Mouse (Mus musculus): ENCODE measurements around the gene Acly.
A peak's percentile ranks its signal among the peaks of the same experiment; 100 is the strongest.
"Not testable (repeated sequence)": the region's sequence is repeated elsewhere in the genome, so short reads cannot be mapped to it uniquely, and the experiment has no call there.

Gene Acly

DNA sequence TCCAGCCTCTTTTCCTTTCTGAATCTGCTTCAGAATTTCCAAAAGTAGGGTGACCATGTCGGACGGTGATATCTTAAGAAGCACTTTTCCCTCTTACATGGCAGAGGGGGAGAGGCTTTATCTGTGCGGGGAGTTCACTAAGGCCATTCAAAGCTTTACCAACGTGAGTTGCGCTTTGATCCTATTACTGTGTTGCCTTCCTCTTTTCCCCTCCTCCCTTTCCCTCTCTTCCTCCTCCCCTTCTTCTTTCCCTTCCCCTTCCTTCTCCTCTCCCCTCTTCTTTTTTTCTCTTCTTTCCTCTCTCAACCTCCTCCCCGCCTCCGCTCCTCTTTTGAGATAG is 17.9 kb upstream of the Acly start:
- DNase-seq (ENCODE audit: low spot score) = no peak

DNA sequence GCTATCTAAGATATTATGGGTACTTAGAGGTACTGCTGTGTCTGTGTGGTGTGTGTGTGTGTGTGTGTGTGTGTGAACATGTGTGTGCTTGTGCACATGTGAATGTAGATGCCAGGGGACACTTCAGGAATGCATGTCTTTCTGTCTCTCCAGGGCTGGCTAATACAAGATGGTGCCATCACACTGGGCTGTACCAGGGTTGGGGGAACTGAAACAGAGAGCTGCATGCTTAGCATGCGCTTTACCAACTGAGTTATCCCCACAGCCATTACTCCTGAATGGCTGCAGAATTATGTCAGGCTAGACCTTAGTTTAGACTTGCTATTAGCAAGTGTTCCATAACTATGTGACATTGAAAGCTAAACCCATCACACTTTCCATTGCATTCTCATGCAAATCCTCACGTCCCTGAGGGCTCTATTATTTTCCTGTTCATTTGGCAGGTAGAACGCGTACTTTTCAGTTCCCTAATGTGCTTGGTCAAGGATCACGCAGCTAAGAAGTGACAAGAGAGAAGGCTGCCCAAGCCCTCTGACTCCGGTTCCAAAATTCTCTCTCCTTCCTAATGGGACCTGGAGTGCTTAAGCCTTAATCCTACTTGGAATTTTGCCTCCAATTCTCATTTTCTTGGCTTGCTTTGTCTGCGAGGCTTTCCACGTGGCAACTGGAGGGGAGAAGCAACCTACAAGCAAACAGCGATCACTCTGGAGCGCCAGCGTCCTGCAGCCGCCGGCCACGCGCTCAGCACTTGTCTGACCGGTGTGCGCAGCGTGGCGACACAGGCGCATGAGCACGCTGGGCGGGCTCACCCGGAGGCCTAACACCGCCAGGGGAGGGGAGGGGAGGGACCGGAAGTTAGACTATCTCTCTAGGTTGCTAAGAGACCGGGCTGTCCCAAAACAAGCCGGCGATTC is 17.3 kb upstream of the Acly start, which contains the start of gene Ttc25:
Ttc25 (plus strand) TSS at position 776 of the 914 bp plus-strand sequence.
- peak; percentile 88 for DNase-seq (ENCODE audit: low spot score)

DNA sequence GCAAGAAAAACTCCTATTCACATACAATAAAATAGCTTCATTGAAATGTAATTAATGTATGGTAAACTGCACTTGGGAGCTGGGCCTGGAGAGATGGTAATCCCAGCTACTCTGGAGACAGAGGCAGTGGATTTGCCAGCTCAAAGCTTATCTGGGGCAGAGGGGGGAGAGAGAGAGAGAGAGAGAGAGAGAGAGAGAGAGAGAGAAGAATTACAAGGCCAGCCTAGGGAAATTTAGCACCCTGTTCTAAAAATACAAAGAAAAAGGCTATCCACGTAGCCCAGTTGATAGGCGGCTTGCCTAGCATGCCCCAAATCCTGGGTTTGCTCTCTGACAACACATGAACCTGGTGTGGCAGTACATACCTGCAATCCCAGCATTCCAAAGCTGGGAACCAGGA is 13.8 kb upstream of the Acly start:
- no peak for DNase-seq (ENCODE audit: low spot score)

DNA sequence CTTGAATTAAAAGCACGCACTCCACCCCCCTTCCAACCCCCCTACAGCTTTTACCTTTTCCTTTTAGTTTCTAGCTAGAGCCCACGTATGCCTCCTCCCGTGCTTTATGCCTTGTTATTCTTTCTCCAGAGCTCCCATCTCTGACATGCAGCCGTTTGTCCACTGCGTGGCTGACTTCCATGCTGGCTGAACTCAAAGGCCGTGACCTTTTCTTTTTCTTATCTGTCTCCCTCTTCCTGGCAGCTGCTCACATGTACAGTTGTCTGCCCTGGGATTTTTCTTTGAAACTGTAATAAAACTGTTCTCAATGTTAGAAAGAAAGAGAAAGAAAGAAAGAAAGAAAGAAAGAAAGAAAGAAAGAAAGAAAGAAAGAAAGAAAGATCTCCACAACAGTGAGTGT is 13.2 kb upstream of the Acly start:
- no peak for DNase-seq (ENCODE audit: low spot score)

DNA sequence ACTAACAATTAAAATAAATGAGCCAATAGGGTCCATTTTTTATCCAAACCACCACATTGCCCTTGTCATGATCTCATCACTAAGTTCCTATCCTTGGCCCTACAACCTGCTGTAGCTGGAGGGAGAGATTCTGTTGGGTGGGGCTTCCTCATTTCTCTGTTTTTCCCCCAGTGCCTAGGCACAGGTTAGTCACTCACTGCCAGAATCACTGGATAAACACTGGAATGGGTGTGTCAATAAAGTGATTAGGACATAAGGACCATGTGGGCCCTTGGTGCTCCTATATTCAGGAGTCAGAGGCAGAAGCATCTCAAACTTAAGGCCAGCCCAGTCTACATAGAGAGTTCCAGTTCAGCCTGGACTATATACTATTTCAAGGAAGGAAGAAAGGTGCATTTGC is 8.7 kb upstream of the Acly start:
- no peak for DNase-seq (ENCODE audit: low spot score)

DNA sequence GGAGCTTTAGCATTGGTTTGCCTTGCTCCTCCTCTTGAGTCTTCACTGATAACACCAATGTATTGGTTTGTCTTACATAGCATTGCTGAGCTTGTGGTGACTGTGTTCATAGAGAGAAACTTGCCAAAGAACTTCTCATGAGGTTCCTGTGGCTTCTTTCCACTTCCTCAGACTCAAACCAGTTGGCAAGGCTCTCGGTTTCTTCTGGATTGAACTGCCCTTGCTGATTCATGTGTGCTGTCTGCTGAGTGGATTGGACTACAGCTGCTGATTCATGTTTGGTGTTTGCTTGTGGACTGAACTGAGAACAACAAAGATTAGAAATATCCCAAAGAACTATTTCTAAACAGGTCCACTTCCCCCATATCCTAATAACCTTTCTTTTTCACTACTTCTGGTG is 8.2 kb upstream of the Acly start:
- DNase-seq (ENCODE audit: low spot score) = no peak

DNA sequence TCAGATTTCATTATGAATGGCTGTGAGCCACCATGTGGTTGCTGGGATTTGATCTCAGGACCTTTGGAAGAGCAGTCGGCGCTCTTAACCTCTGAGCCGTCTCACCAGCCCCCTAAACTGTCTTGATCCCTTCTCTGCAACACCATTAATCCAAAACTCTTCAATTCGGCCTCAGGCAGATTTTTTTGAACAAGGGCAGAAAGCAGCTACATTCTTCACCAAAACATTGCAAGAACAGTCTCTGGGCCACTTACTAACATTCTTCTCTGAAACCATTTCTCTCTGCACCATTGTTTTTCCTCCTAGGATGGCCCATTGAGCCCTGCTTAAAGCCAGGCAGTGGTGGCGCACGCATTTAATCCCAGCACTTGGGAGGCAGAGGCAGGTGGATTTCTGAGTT is 7.0 kb upstream of the Acly start:
- not testable (repeated sequence) for DNase-seq (ENCODE audit: low spot score)

DNA sequence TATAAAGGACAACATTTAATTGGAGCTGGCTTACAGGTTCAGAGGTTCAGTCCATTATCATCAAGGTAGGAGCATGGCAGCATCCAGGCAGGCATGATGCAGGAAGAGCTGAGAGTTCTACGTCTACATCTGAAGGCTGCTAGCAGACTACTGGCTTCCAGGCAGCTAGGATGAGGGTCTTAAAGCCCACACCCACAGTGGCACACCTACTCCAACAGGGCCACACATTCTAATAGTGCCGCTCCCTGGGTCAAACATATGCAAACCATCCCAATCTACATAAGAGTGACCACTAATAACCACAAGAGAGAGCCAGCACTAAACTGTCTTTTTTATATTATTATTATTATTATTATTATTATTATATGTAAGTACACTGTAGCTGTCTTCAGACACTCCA is 6.6 kb upstream of the Acly start:
- not testable (repeated sequence) for DNase-seq (ENCODE audit: low spot score)

DNA sequence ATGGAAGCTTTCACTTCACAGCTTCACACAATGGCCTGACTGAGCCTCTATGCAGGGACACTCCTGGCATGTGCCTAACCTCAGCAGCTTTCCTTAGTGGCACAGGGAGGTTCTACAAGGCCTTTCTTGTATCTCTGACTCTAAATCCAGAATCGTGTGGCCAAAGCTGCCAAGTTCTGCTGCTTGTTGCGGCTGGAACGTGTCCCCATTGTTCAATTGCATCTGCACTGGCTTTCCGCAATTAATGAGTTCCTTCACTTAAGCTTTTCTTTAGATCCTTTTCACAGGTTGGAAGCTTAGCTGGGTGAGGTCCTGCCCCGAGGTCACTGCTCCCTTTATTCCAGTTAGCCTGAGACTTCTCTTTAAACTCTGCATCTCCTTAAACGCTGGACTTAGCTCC is 6.1 kb upstream of the Acly start:
- no peak for DNase-seq (ENCODE audit: low spot score)

DNA sequence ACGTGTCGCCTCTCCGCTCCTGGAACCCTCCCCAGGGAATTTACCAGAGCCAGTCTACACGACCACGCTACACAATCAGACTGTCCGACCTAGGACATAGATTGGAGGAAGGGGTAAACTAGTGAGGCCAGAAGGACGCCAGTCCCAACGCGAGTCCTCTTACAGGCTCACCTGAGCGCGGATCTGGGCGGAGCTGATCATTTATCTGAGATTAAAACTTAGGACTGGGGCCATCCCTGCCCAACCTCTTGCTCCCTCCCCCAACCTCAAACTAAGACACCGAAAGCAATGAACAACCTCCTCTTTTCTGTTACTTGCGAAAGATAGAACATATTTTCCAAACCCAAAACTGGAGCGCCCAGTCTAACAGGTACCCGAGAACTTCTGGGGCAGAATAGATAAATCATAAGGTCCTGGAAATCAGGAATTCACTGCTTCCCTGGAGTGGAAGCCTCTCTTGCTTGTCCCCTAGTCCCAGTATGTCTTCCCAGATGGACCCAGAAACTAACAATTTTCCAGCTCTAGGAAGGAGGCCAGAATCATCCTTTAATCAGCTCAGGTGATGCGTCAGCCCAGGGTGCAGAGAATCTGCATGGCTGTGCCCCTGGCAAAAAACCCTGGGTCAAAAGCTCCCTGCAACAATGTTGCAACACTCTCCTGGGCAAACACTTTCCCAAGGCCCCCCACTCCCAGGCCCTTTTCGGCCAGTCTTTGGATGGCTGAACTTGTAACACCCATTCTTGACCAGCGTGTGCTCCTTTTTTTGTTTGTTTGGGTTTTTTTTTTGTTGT is 770 bp upstream of the Acly start:
- DNase-seq (ENCODE audit: low spot score) = no peak

DNA sequence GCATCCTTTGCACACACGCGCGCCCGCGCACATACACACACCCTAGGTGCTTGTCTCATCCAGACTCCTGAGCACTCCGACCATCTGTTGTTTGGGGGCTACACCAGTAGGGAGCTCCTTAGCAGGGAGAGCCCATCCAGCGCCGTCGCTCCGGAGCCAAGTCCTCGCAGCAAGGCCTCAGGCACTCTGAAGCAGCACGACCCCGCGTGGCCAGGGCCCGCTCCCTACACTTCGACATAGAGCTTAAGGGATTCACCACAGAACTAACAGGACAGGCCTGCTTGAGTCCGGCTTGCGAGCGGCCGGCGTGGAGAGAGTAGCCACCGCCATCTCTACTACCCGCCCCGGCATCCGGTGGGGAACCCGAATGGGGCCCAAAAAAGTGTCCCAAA is 738 bp downstream of the Acly start:
- DNase-seq (ENCODE audit: low spot score) = peak; percentile 78

DNA sequence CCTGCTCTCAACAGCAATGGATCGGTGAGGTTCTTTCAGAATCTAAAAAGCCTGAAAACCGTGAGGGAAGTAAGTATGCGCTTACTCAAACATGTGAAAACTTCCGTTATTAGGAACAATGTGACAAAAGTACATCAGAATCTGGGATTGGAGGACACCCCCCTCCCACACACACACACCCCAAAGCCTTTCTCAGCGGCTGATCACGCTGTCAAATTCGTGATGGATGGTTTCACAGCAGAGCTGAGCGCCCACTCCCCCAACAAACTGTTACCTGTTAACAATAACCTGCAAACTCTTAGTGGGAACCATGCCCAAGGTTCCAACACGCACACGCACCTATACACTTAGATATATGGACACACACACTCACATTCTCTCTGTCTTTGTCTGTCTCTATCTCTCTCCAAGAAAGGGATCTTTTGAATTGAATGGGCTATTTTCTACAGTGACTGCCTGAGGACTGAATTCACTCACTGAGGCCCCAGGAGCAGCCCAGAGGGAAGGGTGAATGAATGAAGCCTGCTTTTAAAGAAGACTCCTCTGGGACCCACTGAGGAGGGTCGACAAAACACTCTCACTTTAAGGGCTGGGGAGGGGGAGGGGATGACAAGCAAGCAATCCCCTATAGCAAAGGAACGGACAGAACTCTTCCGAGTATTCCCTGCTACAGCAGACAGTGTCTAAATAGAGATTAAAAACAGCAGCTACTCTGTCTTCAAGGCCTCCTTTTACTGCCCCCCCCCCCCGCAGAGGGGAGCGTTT is 1.6 kb downstream of the Acly start:
- no peak for DNase-seq (ENCODE audit: low spot score)

DNA sequence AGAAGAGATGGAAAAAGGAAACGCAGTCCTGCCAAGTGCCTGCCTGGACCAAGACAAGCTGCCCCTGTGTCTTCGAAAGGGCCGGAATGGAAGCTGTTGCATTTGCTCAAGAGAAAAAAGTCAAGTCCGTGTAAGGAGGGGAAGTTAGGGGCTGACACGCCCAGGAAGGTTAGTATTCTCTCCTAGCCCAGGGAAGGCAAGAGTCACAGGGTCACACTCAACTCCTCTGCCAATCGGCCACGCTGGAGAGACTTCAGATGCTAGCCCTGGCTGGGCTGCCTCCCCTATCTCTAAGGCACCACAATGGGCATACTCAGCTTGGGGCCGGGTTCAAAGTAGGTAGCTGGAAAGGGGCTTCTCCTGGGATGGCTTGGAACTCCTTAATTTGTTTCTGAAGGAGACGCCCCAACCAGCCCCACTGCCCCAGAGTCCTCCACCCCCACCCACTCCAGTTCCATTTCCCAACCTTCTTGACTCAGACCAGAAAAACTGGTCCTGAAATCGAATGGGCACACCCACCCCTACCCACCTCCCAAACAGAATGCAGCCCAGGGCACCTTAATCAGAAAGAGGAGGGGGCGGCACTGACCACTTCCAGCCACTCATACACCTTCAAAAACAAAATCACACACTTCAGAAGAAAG is 2.7 kb downstream of the Acly start:
- no peak for DNase-seq (ENCODE audit: low spot score)

DNA sequence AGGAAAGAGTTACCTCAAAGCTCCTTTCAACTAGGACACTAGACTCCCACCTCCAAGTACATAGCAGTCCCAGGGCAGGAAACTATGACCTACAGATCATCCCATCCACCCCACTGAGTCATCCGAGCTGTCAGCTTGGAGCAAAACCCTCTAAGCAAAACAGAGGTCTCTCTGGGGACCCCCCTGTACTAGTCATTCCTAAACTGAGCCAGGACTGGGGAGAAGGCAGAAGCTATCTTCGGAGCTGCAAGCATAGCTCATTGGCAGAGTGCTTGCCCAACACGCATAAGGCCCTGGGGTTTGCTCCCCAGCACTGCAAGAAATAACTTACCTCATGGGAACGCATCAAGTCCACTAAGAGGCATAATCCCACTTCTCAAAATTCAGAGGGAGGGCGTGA is 3.4 kb downstream of the Acly start:
- no peak for DNase-seq (ENCODE audit: low spot score)

DNA sequence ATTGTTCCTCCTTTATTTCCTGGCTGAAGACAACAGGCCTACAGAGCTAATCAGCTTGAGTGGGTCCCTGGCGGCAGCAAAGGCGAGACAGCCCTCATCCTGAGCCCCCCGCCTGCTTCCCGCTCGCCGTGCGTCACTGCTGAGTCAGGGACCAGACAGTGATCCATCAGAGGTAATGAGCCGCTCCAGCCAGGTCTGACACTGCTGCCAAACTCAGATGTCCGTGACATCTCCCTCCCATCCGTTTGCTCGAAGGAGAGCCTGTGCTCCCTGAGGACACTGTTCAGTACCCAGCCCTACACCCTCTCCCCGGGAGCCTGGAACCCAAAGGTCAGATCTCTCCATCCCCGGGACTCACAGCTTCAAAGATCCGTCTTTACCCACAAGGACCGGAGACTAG is 7.0 kb downstream of the Acly start:
- no peak for DNase-seq (ENCODE audit: low spot score)

DNA sequence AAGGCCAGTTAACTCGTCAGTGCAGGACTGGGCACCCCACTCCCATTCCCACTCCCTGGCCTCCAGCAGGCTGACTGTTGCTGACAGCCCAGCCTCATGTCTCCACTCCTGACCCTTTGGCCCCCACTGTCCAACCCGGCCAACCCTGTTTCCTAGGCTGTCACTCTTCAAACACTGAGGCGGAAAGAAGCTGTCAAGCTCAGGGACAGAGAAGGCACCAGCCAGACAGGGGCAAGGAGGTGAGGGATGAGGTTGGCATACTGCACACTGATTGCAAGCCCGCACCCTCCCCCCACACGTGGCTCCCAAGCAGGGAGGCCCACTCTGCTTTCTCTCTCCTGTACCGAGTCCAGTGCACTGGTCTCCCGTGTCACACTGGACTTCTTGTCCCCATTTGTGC is 8.6 kb downstream of the Acly start:
- DNase-seq (ENCODE audit: low spot score) = no peak

DNA sequence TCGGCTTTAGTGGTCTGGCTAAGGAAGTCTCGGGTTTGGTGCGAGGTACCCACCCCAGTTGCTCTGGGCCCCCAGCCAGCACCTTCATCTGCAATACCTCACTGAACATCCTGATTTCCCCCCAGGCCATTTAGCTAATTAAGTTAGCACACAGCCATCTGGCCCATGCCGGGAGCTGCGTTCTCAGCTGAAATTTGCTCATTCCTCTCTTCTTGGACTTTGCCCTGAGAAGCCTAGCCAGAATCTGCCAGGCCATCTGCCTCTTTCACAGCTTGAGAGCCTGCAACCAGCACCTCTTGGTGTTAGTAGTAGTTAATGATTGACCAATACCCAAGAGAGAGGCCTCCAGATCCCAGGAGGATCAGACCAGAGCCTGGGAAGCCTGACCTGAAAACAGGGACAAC is 9.6 kb downstream of the Acly start:
- DNase-seq (ENCODE audit: low spot score) = no peak

DNA sequence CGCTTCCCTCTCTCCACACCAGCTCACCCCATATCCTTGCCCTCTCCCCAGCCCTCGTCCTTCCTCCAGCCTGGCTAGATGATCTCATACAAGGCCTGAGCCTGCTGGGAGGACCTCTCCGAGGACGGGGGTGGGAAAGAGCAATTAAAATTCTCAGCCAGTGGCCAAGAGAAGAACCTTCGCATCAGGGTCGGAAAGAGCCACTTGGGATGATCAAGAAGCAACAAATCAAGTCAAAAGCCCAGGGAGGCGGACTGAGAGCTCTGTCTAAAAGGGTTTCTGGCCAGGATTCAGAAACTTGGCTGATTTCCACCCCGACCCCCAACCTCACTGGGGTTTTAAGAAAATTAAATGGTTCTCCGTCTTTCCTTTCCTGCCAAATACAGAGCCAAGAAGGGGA is 11.5 kb downstream of the Acly start:
- DNase-seq (ENCODE audit: low spot score) = no peak

DNA sequence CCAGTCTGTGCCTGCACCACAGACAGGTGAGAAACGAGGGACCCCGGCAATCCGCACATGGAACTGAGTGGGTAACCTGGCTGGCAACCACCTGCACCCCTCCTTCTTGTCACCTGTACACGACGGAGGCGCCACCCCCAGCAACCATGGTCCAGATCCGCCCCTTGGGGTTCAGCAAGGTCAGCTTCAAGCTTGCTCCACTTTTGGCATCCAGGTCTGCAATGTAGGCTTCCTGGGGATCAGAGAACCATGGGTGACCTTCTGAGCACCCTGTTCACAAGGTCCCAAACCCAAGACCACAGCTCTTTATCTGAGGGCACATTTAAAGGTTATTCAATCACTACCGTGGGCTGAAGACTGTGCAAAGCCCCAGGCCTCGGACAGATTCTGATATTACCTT is 12.0 kb downstream of the Acly start:
- DNase-seq (ENCODE audit: low spot score) = no peak

DNA sequence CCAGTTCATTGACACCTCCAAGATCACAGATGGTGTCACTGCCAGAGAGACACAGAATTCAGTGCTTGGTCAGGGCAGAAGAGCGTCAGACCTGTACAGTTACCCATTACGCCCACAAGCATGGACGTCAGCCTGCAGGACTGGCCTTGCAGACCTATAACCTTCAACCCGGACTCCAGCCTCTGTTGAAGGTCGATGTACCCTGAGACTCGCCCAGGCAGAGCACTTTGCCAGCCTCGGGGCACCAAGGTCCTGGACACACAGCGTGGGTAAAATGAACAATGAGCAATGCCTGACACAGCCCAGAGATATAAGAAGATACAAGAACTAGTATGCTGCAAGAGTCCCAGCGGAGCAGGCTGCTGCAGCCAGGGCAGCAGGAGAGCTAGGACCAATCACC is 12.7 kb downstream of the Acly start:
- no peak for DNase-seq (ENCODE audit: low spot score)

DNA sequence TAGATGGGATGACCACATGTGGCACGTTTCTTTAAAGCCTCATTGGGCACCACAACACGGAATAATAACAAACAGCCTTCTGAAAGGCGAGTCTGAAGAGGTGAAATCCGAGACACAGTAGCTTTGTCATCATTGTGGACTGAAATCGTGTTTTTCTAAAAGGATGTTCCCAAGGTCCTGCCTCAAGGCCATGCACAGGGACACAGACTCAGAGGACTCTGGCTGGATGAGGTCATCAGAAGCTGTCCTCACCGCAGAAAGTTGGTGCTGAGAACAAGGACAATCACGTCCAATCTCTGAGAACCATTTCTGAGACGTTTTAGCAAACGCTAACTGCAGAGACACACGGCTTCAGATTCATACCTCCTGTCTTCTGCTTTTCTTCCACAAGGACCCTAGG is 14.1 kb downstream of the Acly start:
- DNase-seq (ENCODE audit: low spot score) = no peak

DNA sequence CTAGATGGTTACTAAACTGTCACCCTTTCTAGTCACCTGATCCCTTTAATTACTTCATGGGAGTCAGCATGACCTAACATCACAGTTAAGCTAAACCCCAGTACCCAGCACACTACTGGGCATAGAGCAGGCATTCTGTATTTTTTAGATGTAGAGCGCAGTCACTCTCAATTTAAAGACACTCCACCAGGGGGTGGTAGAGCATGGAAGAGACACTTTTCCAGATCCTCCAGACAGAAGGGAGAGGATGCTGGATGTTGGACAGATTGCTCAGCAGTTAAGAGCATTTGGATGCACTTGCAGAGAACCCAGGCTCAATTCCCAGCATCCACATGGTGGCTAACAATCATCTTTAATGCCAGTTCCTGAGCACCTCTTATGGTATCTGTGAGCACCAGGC is 15.4 kb downstream of the Acly start:
- DNase-seq (ENCODE audit: low spot score) = no peak
